Mouse (Mus musculus) thymus, adult 2 months (tissue): ENCODE results near the gene Tbx6.

Experiments
- CTCF ChIP-seq: fragments of 200-500 bp; IDR thresholded peaks from 2 replicates; pipeline ENCODE4 v1.5.1; 2012; ENCODE audit warnings: mild to moderate bottlenecking, control low read depth, low read length, moderate library complexity, borderline replicate concordance; ENCODE audit not compliant: control insufficient read depth, poor library complexity, insufficient read depth; ENCODE audit errors: extremely low read depth
- POLR2A ChIP-seq: fragments of 200-500 bp; IDR thresholded peaks from 2 replicates; pipeline ENCODE4 v1.6.1; 2012; ENCODE audit warnings: mild to moderate bottlenecking, low read length, control low read depth, moderate library complexity; ENCODE audit not compliant: control insufficient read depth, poor library complexity, insufficient read depth; ENCODE audit errors: extremely low read depth

- TF ChIP-seq CTCF (no peak), POLR2A (no peak)
These were observed at the start of gene Tbx6 for GRCm38 (mm10) chr7:126780971-126781635.
